Mouse (Mus musculus) layer of hippocampus, postnatal 36 days (tissue): ENCODE measurements around the gene Rbm28. TPM values are rescaled to one million over a fixed set of nuclear protein-coding genes. Genes with fewer than 3 reads are reported as not detected.

Experiments
- microRNA-seq, 2 experiments: library from miRNA; unstranded; fragments of <30 nt; microRNA quantifications; one replicate each; pipeline ENCODE4 v1.2.0; 2021
- total RNA-seq, 2 experiments: library from RNA; stranded (reverse); gene quantifications; 2 replicates each; pipeline ENCODE4 v1.2.3; 2021

The Rbm28 gene
- total RNA-seq, 2 experiments from 2014 or later: 46.1 to 53.8 TPM

Small RNAs within 50 kb of the gene (microRNA-seq; reads per million reads assigned to microRNA genes)
- gene Gm24303: 0 reads per million in 2 experiments

Other genes starting within 250 kb of the Rbm28 start
- not detected for gene Lep, start 104.8 kb downstream of the Rbm28 start, total RNA-seq
- 1 to 10 TPM; 2.0 to 2.1 TPM for gene Prrt4, start 14.6 kb upstream of the Rbm28 start, total RNA-seq
- gene Impdh1, start 51.4 kb upstream of the Rbm28 start, total RNA-seq: 10 to 100 TPM; 40.9 to 41.8 TPM
- 1 to 10 TPM; 5.9 to 6.2 TPM for gene Hilpda, start 107.5 kb upstream of the Rbm28 start, total RNA-seq
- gene Fam71f2, start 114.6 kb upstream of the Rbm28 start, total RNA-seq: under 1 TPM; 0.60 to 0.86 TPM
- not detected for gene Fam71f1, start 154.1 kb upstream of the Rbm28 start, total RNA-seq
- 10 to 100 TPM; 67.7 to 70.1 TPM for gene Calu, start 183.1 kb upstream of the Rbm28 start, total RNA-seq
- not detected for gene Opn1sw, start 223.5 kb upstream of the Rbm28 start, total RNA-seq
- 10 to 100 TPM; 62.7 to 64.8 TPM for gene Ccdc136, start 231.3 kb upstream of the Rbm28 start, total RNA-seq